Mouse (Mus musculus) heart, postnatal 14 days (tissue): ENCODE data around the gene Cyp4f18. TPM values are rescaled to one million over a fixed set of nuclear protein-coding genes. Genes with fewer than 3 reads are reported as not detected.

Experiments
- DNase-seq, 2 experiments: peaks; one replicate each; pipeline ENCODE4 v3.0.0; 2021 to 2022
- intact Hi-C: fragments of 180-260 bp; cut with DNase I; formaldehyde crosslinking; loops from one replicate; pipeline ENCODE4 v1.15.1; 2025
- total RNA-seq, 2 experiments: library from RNA; stranded (reverse); gene quantifications; 2 replicates each; pipeline ENCODE4 v1.2.3; 2021

Cyp4f18 gene
- total RNA-seq, 2 experiments from 2014 or later: 0.38 to 0.56 TPM

GRCm38 (mm10) chr8:71941776-71942175 is 67.7 kb downstream of the Cyp4f18 start:
- intact Hi-C loops: no loop called here
- no peak for DNase-seq

GRCm38 (mm10) chr8:71940293-71941208 is 68.9 kb downstream of the Cyp4f18 start:
- DNase-seq: no peak
- intact Hi-C loops: no loop called here

Other genes with a start within 250 kb of the Cyp4f18 start
- gene Zfp709, start 127.6 kb downstream of the Cyp4f18 start, total RNA-seq: 1 to 10 TPM; 6.4 to 7.2 TPM
- 1 to 10 TPM; 3.6 to 4.0 TPM for gene Zfp882, start 101.0 kb downstream of the Cyp4f18 start, total RNA-seq
- 10 to 100 TPM; 25.9 to 29.0 TPM for gene Zfp617, start 101.0 kb downstream of the Cyp4f18 start, total RNA-seq
- gene Zfp961, start 58.6 kb downstream of the Cyp4f18 start, total RNA-seq: 1 to 10 TPM; 8.8 to 8.9 TPM
- not detected for gene Olfr372, start 31.6 kb upstream of the Cyp4f18 start, total RNA-seq
- not detected for gene Olfr373, start 73.6 kb upstream of the Cyp4f18 start, total RNA-seq
- gene Olfr374, start 97.4 kb upstream of the Cyp4f18 start, total RNA-seq: not detected
- gene Tpm4, start 125.3 kb upstream of the Cyp4f18 start, total RNA-seq: 100 to 1,000 TPM; 119 to 155 TPM
- gene Rab8a, start 151.6 kb upstream of the Cyp4f18 start, total RNA-seq: 10 to 100 TPM; 28.2 to 28.6 TPM
- gene Hsh2d, start 180.0 kb upstream of the Cyp4f18 start, total RNA-seq: under 1 TPM in 1 of 2 experiments, not detected in 1; 0.17 TPM
- not detected for gene Cib3, start 203.2 kb upstream of the Cyp4f18 start, total RNA-seq
- gene Gm11034, start 204.0 kb upstream of the Cyp4f18 start, total RNA-seq: not detected
- gene Fam32a, start 210.1 kb upstream of the Cyp4f18 start, total RNA-seq: 10 to 100 TPM; 21.4 to 24.4 TPM
- 10 to 100 TPM; 53.2 to 53.4 TPM for gene Ap1m1, start 230.4 kb upstream of the Cyp4f18 start, total RNA-seq